In the genomic region with DNA sequence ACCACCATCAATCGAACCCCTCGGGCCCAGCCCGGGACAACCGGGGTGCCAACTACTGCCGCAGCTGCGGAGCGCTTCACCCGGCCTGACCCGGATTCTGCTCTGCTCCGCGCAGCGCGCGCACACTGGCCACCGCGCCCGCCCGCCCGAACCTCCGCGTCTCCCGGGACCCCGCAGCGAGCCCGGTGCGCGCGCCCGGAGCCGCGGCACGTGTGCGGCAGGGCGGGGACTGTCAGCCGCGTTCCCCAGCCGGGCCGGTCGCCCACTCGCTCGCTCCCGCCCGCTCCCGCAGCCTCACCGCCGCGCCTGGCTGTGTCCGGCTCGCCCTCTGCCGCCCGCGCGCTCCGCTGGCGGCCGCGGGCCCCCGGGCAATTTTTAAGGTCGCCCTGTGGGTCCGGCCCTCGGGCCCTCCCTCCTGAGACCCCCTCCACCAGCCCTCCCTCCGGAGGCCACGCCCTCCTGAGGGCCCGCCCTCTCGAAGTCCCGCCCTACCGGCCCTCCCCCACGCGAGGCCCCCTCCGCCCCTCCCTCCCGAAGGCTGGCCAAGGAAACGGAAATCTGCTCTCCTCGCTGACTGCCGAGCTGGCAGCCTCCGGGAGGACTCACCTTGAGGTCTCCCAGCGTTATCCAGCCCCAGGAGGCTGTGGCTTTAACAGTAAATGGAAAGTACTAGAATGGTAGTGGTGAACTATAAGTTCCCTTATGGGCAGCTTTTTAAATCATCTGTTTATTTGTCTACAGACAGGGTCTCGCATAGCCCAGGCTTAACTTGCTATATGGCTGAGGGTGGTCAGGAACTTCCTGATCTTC, we compare ENCODE assay signal across 8 mouse cellular contexts. TPM values are rescaled to one million over a fixed set of nuclear protein-coding genes. Genes with fewer than 3 reads are reported as not detected.
DNase-seq lines count a peak whose midpoint lies in the region; ATAC-seq lines count a peak whose summit lies in the region.

A gene (minus strand): TSS at position 456 of the 810 bp plus-strand sequence.

- no peaks in the 10 kb centered on the region; the same call in 1 of the 2 replicates for H3K36me3 ChIP-seq in heart, embryonic 14.5 days (ENCODE audit: control insufficient read depth, insufficient read depth, low read length)
- no peaks in the 10 kb centered on the region for H3K36me3 ChIP-seq in liver, embryonic 15.5 days (replicated peaks)
- no peaks in the 10 kb centered on the region for H3K36me3 ChIP-seq in neural tube, embryonic 12.5 days

- no peaks in the 10 kb centered on the region for H3K27me3 ChIP-seq in heart, embryonic 14.5 days (ENCODE audit: control insufficient read depth, insufficient read depth, low read length)
- H3K27me3 ChIP-seq in liver, embryonic 15.5 days: peaks cover 4% of the 10 kb centered on the region; the same call in 1 of the 2 replicates
- H3K27me3 ChIP-seq in neural tube, embryonic 12.5 days (replicated peaks): no peaks in the 10 kb centered on the region

- peak within 1 kb of the TSS; percentile 87 for H3K9ac ChIP-seq in heart, embryonic 14.5 days (ENCODE audit: low read length)
- H3K9ac ChIP-seq in liver, embryonic 15.5 days: peak within 1 kb of the TSS; percentile 55
- H3K9ac ChIP-seq in neural tube, embryonic 12.5 days: peak within 1 kb of the TSS; percentile 70

- H3K4me2 ChIP-seq in heart, embryonic 14.5 days (ENCODE audit: low read length): peak within 1 kb of the TSS; percentile 91
- peak within 1 kb of the TSS; percentile 81 for H3K4me2 ChIP-seq in liver, embryonic 15.5 days
- peak within 1 kb of the TSS; percentile 87 for H3K4me2 ChIP-seq in neural tube, embryonic 12.5 days (replicated peaks)

- peak; percentile 18 for DNase-seq in fat pad, adult 2 months (ENCODE audit: extremely low read depth, low read depth, low spot score)
- DNase-seq in kidney, postnatal 14 days: peak; percentile 95
- DNase-seq in telencephalon, adult 2 months (ENCODE audit: low read depth, low spot score): peak; percentile 73

- peak within 1 kb of the TSS; percentile 93 for H3K27ac ChIP-seq in brown adipose tissue, adult 24 weeks (replicated peaks; ENCODE audit: low read depth, low read length)
- peak within 1 kb of the TSS; percentile 81 to 85 for H3K27ac ChIP-seq in heart, embryonic 14.5 days (replicated peaks in 1 of 2; ENCODE audit: control insufficient read depth in 1 of 2, insufficient read depth in 1 of 2, low read depth in 2 of 2, low read length in 2 of 2)
- peak within 1 kb of the TSS; percentile 76 for H3K27ac ChIP-seq in liver, embryonic 15.5 days (replicated peaks)
- peak within 1 kb of the TSS; percentile 57; the same call in 1 of the 2 replicates for H3K27ac ChIP-seq in neural tube, embryonic 12.5 days

- 0 out of 2 replicates have a peak, but pooled peaks cover 2% of the 10 kb centered on the region for H3K4me1 ChIP-seq in brown adipose tissue, adult 24 weeks (ENCODE audit: control insufficient read depth, insufficient read depth, insufficient read length, low read length)
- 0 out of 4 replicates have a peak, but pooled peaks cover 2 to 10% of the 10 kb centered on the region in 2 experiments for H3K4me1 ChIP-seq in heart, embryonic 14.5 days (ENCODE audit: control insufficient read depth in 2 of 2, insufficient read depth in 2 of 2, low read length in 2 of 2)
- peaks cover 35% of the 10 kb centered on the region for H3K4me1 ChIP-seq in liver, embryonic 15.5 days (replicated peaks)
- peaks cover 3% of the 10 kb centered on the region; the same call in 1 of the 2 replicates for H3K4me1 ChIP-seq in neural tube, embryonic 12.5 days

- H3K4me3 ChIP-seq in brown adipose tissue, adult 24 weeks (ENCODE audit: insufficient read depth, low read depth, low read length): peak within 1 kb of the TSS; percentile 97
- peak within 1 kb of the TSS; percentile 62 to 85 for H3K4me3 ChIP-seq in heart, embryonic 14.5 days (ENCODE audit: control insufficient read depth in 1 of 2, insufficient read depth in 1 of 2, low read depth in 1 of 2, low read length in 2 of 2)
- H3K4me3 ChIP-seq in liver, embryonic 15.5 days (replicated peaks): peak within 1 kb of the TSS; percentile 82
- H3K4me3 ChIP-seq in neural tube, embryonic 12.5 days: peak within 1 kb of the TSS; percentile 71

- no peaks in the 10 kb centered on the region for H3K9me3 ChIP-seq in heart, embryonic 14.5 days (ENCODE audit: control insufficient read depth, low read length)
- no peaks in the 10 kb centered on the region for H3K9me3 ChIP-seq in liver, embryonic 15.5 days (replicated peaks)
- H3K9me3 ChIP-seq in neural tube, embryonic 12.5 days: 0 out of 2 replicates have a peak, but pooled peaks cover 4% of the 10 kb centered on the region

- ATAC-seq in CD4-positive, CD25-positive, alpha-beta regulatory T cell, adult 4 months: peak; percentile 88
- peak; percentile 92 for ATAC-seq in heart, embryonic 14.5 days (ENCODE audit: insufficient number of reproducible peaks, insufficient read depth, low FRiP score, low read depth)
- ATAC-seq in liver, embryonic 15.5 days (ENCODE audit: insufficient read depth): peak; percentile 85
- ATAC-seq in neural tube, embryonic 12.5 days (ENCODE audit: low FRiP score, low read depth): peak; percentile 92

- WGBS in heart, embryonic 14.5 days: under 1% methylated on average over 67 of the region's 77 CpGs
- under 1% methylated on average over 76 of the region's 77 CpGs for WGBS in liver, embryonic 15.5 days (ENCODE audit: insufficient replicate concordance)
- WGBS in neural tube, embryonic 12.5 days: under 1% methylated on average over 77 of the region's 77 CpGs

RNA-seq across cellular contexts. Expression of the gene that starts here (rescaled TPM):
- 1 to 10 TPM; 2.0 to 2.3 TPM for polyA plus RNA-seq in CD4-positive, CD25-positive, alpha-beta regulatory T cell, adult 4 months (2017; shearing (Covaris generic))
- polyA plus RNA-seq in brown adipose tissue, adult 24 weeks (2012; ENCODE audit: insufficient read depth, insufficient read length, missing spikeins): 8.8 and 9.4 TPM in 2 replicates
- 9.2 and 10.3 TPM in 2 replicates for polyA plus RNA-seq in heart, embryonic 14.5 days (2014; fragmentation: Nextera tagmentation; extraction: Ambion mirVana)
- polyA plus RNA-seq in liver, embryonic 15.5 days (2015; fragmentation: Nextera tagmentation; extraction: Ambion mirVana): 24.6 and 27.2 TPM in 2 replicates
- polyA plus RNA-seq in neural tube, embryonic 12.5 days (2016; fragmentation: Nextera tagmentation; extraction: Ambion mirVana): 11.6 and 14.2 TPM in 2 replicates

Comparison
In these comparisons a context has a peak if more than half of its experiments do, and no peak if none do; other contexts are left out.
1. Peak in every context shown above with its lines: DNase-seq, ATAC-seq, H3K4me3 ChIP-seq and H3K27ac ChIP-seq.
2. DNase-seq: peak in every context shown above with its lines; median percentile 95 in kidney, postnatal 14 days; 73 in telencephalon, adult 2 months; 18 in fat pad, adult 2 months.